Mouse (Mus musculus) myocyte (in vitro differentiated cells): ENCODE data around the gene Traf5. TPM values are rescaled to one million over a fixed set of nuclear protein-coding genes. Genes with fewer than 3 reads are reported as not detected.

Experiments
- H3K27me3 ChIP-seq: one replicate; pipeline ENCODE4 v1.6.1; 2011; ENCODE audit not compliant: control insufficient read depth, insufficient read depth, insufficient read length
- H3K36me3 ChIP-seq: one replicate; pipeline ENCODE4 v1.6.1; 2011; ENCODE audit not compliant: control insufficient read depth, insufficient read depth
- H3K4me2 ChIP-seq: one replicate; pipeline ENCODE4 v1.6.1; 2011; ENCODE audit warnings: low read depth, control low read depth
- H3K4me3 ChIP-seq: one replicate; pipeline ENCODE4 v1.5.1; 2011; ENCODE audit warnings: mild to moderate bottlenecking, control low read depth, moderate library complexity
- H3K79me2 ChIP-seq: one replicate; pipeline ENCODE4 v1.6.1; 2011; ENCODE audit not compliant: control insufficient read depth, insufficient read depth
- H3ac ChIP-seq: one replicate; pipeline ENCODE4 v1.6.1; 2011; ENCODE audit not compliant: control insufficient read depth, insufficient read length
- CEBPB ChIP-seq: IDR thresholded peaks from 2 replicates; pipeline ENCODE4 v1.6.1; 2011; ENCODE audit warnings: mild to moderate bottlenecking, moderate library complexity; ENCODE audit not compliant: poor library complexity, insufficient read depth, severe bottlenecking
- E2F4 ChIP-seq: IDR thresholded peaks from one replicate; pipeline ENCODE4 v1.6.1; 2011; ENCODE audit warnings: mild to moderate bottlenecking, control low read depth, moderate library complexity; ENCODE audit not compliant: insufficient read depth
- MAX ChIP-seq: IDR thresholded peaks from one replicate; pipeline ENCODE4 v1.6.1; 2011; ENCODE audit warnings: low read depth, mild to moderate bottlenecking, control low read depth
- MYOD1 ChIP-seq, 3 experiments: IDR thresholded peaks; one replicate each; pipeline ENCODE4 v1.6.1; 2011; ENCODE audit warnings: control low read depth in 2 of 3, low read depth in 2 of 3, mild to moderate bottlenecking in 2 of 3, moderate library complexity in 1 of 3; ENCODE audit not compliant: insufficient read length in 2 of 3, control insufficient read depth in 1 of 3
- MYOG ChIP-seq, 3 experiments: IDR thresholded peaks; one replicate each; pipeline ENCODE4 v1.6.1; 2011; ENCODE audit warnings: control low read depth in 2 of 3, low read depth in 2 of 3, mild to moderate bottlenecking in 2 of 3; ENCODE audit not compliant: insufficient read length in 2 of 3, control insufficient read depth in 1 of 3, insufficient read depth in 1 of 3
- POLR2A ChIP-seq: IDR thresholded peaks from one replicate; pipeline ENCODE4 v1.6.1; 2011; ENCODE audit warnings: low read depth, mild to moderate bottlenecking, control low read depth, moderate library complexity; ENCODE audit not compliant: insufficient read length
- POLR2AphosphoS2 ChIP-seq: IDR thresholded peaks from one replicate; pipeline ENCODE4 v1.6.1; 2011; ENCODE audit warnings: low read depth, control low read depth; ENCODE audit not compliant: insufficient read length
- REST ChIP-seq: IDR thresholded peaks from one replicate; pipeline ENCODE4 v1.6.1; 2011; ENCODE audit warnings: mild to moderate bottlenecking, control low read depth, moderate library complexity; ENCODE audit not compliant: insufficient read depth, insufficient read length
- SRF ChIP-seq: IDR thresholded peaks from one replicate; pipeline ENCODE4 v1.6.1; 2011; ENCODE audit warnings: low read depth; ENCODE audit not compliant: control insufficient read depth, insufficient read length
- TCF12 ChIP-seq: IDR thresholded peaks from one replicate; pipeline ENCODE4 v1.6.1; 2011; ENCODE audit warnings: mild to moderate bottlenecking, control low read depth; ENCODE audit not compliant: poor library complexity, insufficient read depth, severe bottlenecking
- TCF3 ChIP-seq: IDR thresholded peaks from one replicate; pipeline ENCODE4 v1.6.1; 2011; ENCODE audit warnings: low read depth, control low read depth; ENCODE audit not compliant: insufficient read length
- USF1 ChIP-seq: IDR thresholded peaks from one replicate; pipeline ENCODE4 v1.6.1; 2011; ENCODE audit warnings: low read depth, mild to moderate bottlenecking, control low read depth, moderate library complexity
- polyA plus RNA-seq: library from polyadenylated mRNA; unstranded; fragments of >200 nt; fragmentation: generic; extraction: Trizol; gene quantifications from one replicate; pipeline ENCODE4 v1.2.1, GENCODE M21; 2012; ENCODE audit warnings: missing spikeins

Gene Traf5
- polyA plus RNA-seq, 1 experiment: 10.8 TPM

GRCm38 (mm10) chr1:192079121-192079520 is 13.2 kb downstream of the Traf5 start:
- Histone ChIP-seq H3K4me3 (no peak overlapping the region), H3ac (no peak overlapping the region), H3K79me2 (peaks cover 24% of the 10 kb centered on the region), H3K27me3 (no peaks in the 10 kb centered on the region), H3K4me2 (no peak overlapping the region), H3K36me3 (peaks cover 4% of the 10 kb centered on the region)
- TF ChIP-seq REST: no peak

- H3K4me3 ChIP-seq: no peak overlapping the region
- no peak overlapping the region for H3K4me2 ChIP-seq
- H3ac ChIP-seq: no peak overlapping the region
- TF ChIP-seq POLR2AphosphoS2: no peak
- no peak for TF ChIP-seq POLR2A
- H3K36me3 ChIP-seq: peaks cover 4% of the 10 kb centered on the region
- peaks cover 24% of the 10 kb centered on the region for H3K79me2 ChIP-seq
- H3K27me3 ChIP-seq: no peaks in the 10 kb centered on the region
Measured at GRCm38 (mm10) chr1:192078406-192078805, 14.0 kb downstream of the Traf5 start.

GRCm38 (mm10) chr1:192076796-192077535 is 15.4 kb downstream of the Traf5 start:
- no peak overlapping the region for H3ac ChIP-seq
- no peak overlapping the region for H3K4me2 ChIP-seq
- peaks cover 4% of the 10 kb centered on the region for H3K36me3 ChIP-seq
- H3K4me3 ChIP-seq: no peak overlapping the region
- TF ChIP-seq POLR2A (no peak), MYOD1 (IDR thresholded peaks at IDR 0.05; ENCODE audit: control insufficient read depth in 1 of 3, insufficient read length in 2 of 3, low read depth in 2 of 3) (no peak), MYOG (IDR thresholded peaks at IDR 0.05; ENCODE audit: control insufficient read depth in 1 of 3, insufficient read depth in 1 of 3, insufficient read length in 2 of 3, low read depth in 2 of 3) (no peak), E2F4 (no peak), MAX (no peak), USF1 (no peak), POLR2AphosphoS2 (no peak), SRF (no peak), TCF3 (no peak), REST (no peak), CEBPB (no peak), TCF12 (no peak)
- peaks cover 15% of the 10 kb centered on the region for H3K79me2 ChIP-seq
- H3K27me3 ChIP-seq: no peaks in the 10 kb centered on the region

- TF ChIP-seq TCF3: no peak
- no peak for TF ChIP-seq USF1
- no peak for TF ChIP-seq TCF12
- H3K27me3 ChIP-seq: no peaks in the 10 kb centered on the region
Measured at GRCm38 (mm10) chr1:192076101-192076500, 16.3 kb downstream of the Traf5 start.

GRCm38 (mm10) chr1:192074824-192075223 is 17.5 kb downstream of the Traf5 start:
- H3K4me2 ChIP-seq: no peak overlapping the region
- TF ChIP-seq E2F4 (no peak), CEBPB (no peak), TCF12 (no peak), REST (no peak), POLR2A (no peak), SRF (no peak)

More at GRCm38 (mm10) chr1:192076101-192076500, 16.3 kb downstream of the Traf5 start:
- H3K4me2 ChIP-seq: no peak overlapping the region
- no peak overlapping the region for H3K4me3 ChIP-seq
- peaks cover 11% of the 10 kb centered on the region for H3K79me2 ChIP-seq
- H3ac ChIP-seq: no peak overlapping the region
- H3K36me3 ChIP-seq: peaks cover 2% of the 10 kb centered on the region

GRCm38 (mm10) chr1:192072426-192072825 is 19.9 kb downstream of the Traf5 start:
- H3K4me2 ChIP-seq: no peak overlapping the region
- TF ChIP-seq CEBPB (peak; percentile 62), POLR2AphosphoS2 (no peak), MYOD1 (IDR thresholded peaks at IDR 0.05; ENCODE audit: control insufficient read depth in 1 of 3, insufficient read length in 2 of 3, low read depth in 2 of 3) (peak in 1 of 3 experiments; percentile 30), TCF12 (peak; percentile 19), MYOG (IDR thresholded peaks at IDR 0.05; ENCODE audit: control insufficient read depth in 1 of 3, insufficient read depth in 1 of 3, insufficient read length in 2 of 3, low read depth in 2 of 3) (no peak)
- H3K36me3 ChIP-seq: peaks cover 5% of the 10 kb centered on the region
- no peak overlapping the region for H3K4me3 ChIP-seq
- no peaks in the 10 kb centered on the region for H3K79me2 ChIP-seq
- H3K27me3 ChIP-seq: no peaks in the 10 kb centered on the region
- no peak overlapping the region for H3ac ChIP-seq

More at GRCm38 (mm10) chr1:192074824-192075223, 17.5 kb downstream of the Traf5 start:
- Histone ChIP-seq H3ac (no peak overlapping the region), H3K36me3 (no peaks in the 10 kb centered on the region), H3K27me3 (no peaks in the 10 kb centered on the region), H3K79me2 (no peaks in the 10 kb centered on the region), H3K4me3 (no peak overlapping the region)
